Mouse (Mus musculus) neural tube, embryonic 11.5 days (tissue): ENCODE measurements around the gene Pde8a. TPM values are rescaled to one million over a fixed set of nuclear protein-coding genes. Genes with fewer than 3 reads are reported as not detected.
A peak's percentile ranks its signal among the peaks of the same experiment; 100 is the strongest.

ENCODE experiments used
- ATAC-seq: fragments of 200-750 bp; cut with Nextera tagmentation; 2 replicates; pipeline ENCODE4 v1.8.0; 2017; ENCODE audit warnings: moderate number of reproducible peaks, mild to moderate bottlenecking, moderate TSS enrichment, moderate library complexity; ENCODE audit not compliant: insufficient read depth, low FRiP score, low TSS enrichment
- DNase-seq: peaks from one replicate; pipeline ENCODE4 v3.0.0-alpha.2; 2015; ENCODE audit warnings: low spot score
- H3K27ac ChIP-seq: fragments of 300-500 bp; sonication (generic); 2 replicates; pipeline ENCODE4 v1.5.1; 2014; ENCODE audit warnings: low read depth, mild to moderate bottlenecking, low read length
- H3K27me3 ChIP-seq: fragments of 300-500 bp; sonication (generic); 2 replicates; pipeline ENCODE4 v1.6.1; 2014; ENCODE audit warnings: mild to moderate bottlenecking, low read length, mixed read lengths; ENCODE audit not compliant: control insufficient read depth, insufficient read depth
- H3K36me3 ChIP-seq: fragments of 300-500 bp; sonication (generic); 2 replicates; pipeline ENCODE4 v1.6.1; 2014; ENCODE audit warnings: mild to moderate bottlenecking, low read length, moderate library complexity, mixed read lengths; ENCODE audit not compliant: control insufficient read depth, insufficient read depth
- H3K4me1 ChIP-seq: fragments of 300-500 bp; sonication (generic); 2 replicates; pipeline ENCODE4 v1.6.1; 2014; ENCODE audit warnings: low read length, mixed read lengths; ENCODE audit not compliant: control insufficient read depth, insufficient read depth
- H3K4me2 ChIP-seq: fragments of 300-500 bp; sonication (generic); 2 replicates; pipeline ENCODE4 v1.6.1; 2014; ENCODE audit warnings: low read depth, mild to moderate bottlenecking, moderate library complexity
- H3K4me3 ChIP-seq: fragments of 300-500 bp; sonication (generic); 2 replicates; pipeline ENCODE4 v1.5.1; 2014; ENCODE audit warnings: low read depth, low read length
- H3K9ac ChIP-seq: fragments of 300-500 bp; sonication (generic); 2 replicates; pipeline ENCODE4 v1.6.1; 2014; ENCODE audit warnings: mild to moderate bottlenecking, low read length
- H3K9me3 ChIP-seq: fragments of 300-500 bp; sonication (generic); 2 replicates; pipeline ENCODE4 v1.6.1; 2016; ENCODE audit warnings: low read length; ENCODE audit not compliant: control insufficient read depth
- WGBS: fragments of 180-500 bp; shearing (Covaris S2); extraction: QIAGEN DNeasy Blood & Tissue Kit; methylation state at CpG from one replicate; pipeline ENCODE4 v1.1.7; 2014; 5-methylcytosine and 5-hydroxymethylcytosine counted together
- polyA plus RNA-seq: library from polyadenylated mRNA; unstranded; fragments of >200 nt; fragmentation: Nextera tagmentation; extraction: Ambion mirVana; gene quantifications from 2 replicates; pipeline ENCODE4 v1.2.1, GENCODE M21; 2014

Pde8a gene
- polyA plus RNA-seq = 3.1 and 3.6 TPM in 2 replicates

- peak within 1 kb of the TSS; percentile 60 for H3K4me2 ChIP-seq
- H3K27ac ChIP-seq = peak within 1 kb of the TSS; percentile 39; the same call in 1 of the 2 replicates
- DNase-seq (no peak), ATAC-seq (peak; percentile 25; the same call in 1 of the 2 replicates)
- peaks cover 9% of the 10 kb centered on the region; the same call in 1 of the 2 replicates for H3K4me1 ChIP-seq
- H3K27me3 ChIP-seq = peaks cover 54% of the 10 kb centered on the region
- peak within 1 kb of the TSS; percentile 29; the same call in 1 of the 2 replicates for H3K9ac ChIP-seq
- peak within 1 kb of the TSS; percentile 38 for H3K4me3 ChIP-seq
- H3K9me3 ChIP-seq = no peaks in the 10 kb centered on the region
- H3K36me3 ChIP-seq = no peaks in the 10 kb centered on the region
- WGBS = under 1% methylated on average over 105 of the region's 128 CpGs
Observed at GRCm38 (mm10) chr7:81213347-81214152, at the start of gene Pde8a. Gene Pde8a (plus strand): TSS chr7:81213596.

- Histone ChIP-seq H3K9ac (no peak overlapping the region), H3K27me3 (no peaks in the 10 kb centered on the region), H3K4me1 (no peaks in the 10 kb centered on the region), H3K36me3 (no peaks in the 10 kb centered on the region), H3K9me3 (no peaks in the 10 kb centered on the region), H3K27ac (no peak overlapping the region), H3K4me3 (no peak overlapping the region), H3K4me2 (no peak overlapping the region)
- WGBS = 55% methylated on average over 7 of the region's 7 CpGs
- no peak for DNase-seq
- ATAC-seq = no peak
Observed at GRCm38 (mm10) chr7:81164411-81164810, 49.0 kb upstream of the Pde8a start.

GRCm38 (mm10) chr7:81167124-81167523 is 46.3 kb upstream of the Pde8a start:
- H3K27ac ChIP-seq = no peak overlapping the region
- no peaks in the 10 kb centered on the region for H3K36me3 ChIP-seq
- DNase-seq = peak; percentile 48
- no peak overlapping the region; the same call in 1 of the 2 replicates for H3K9ac ChIP-seq
- no peak overlapping the region for H3K4me2 ChIP-seq
- ATAC-seq = no peak
- no peaks in the 10 kb centered on the region for H3K27me3 ChIP-seq
- 49% methylated on average over 3 of the region's 3 CpGs for WGBS
- H3K4me1 ChIP-seq = no peaks in the 10 kb centered on the region
- no peaks in the 10 kb centered on the region for H3K9me3 ChIP-seq
- H3K4me3 ChIP-seq = no peak overlapping the region

- WGBS = 87% methylated on average over 7 of the region's 7 CpGs
- Histone ChIP-seq H3K9me3 (no peaks in the 10 kb centered on the region), H3K4me3 (no peak overlapping the region), H3K27ac (no peak overlapping the region), H3K9ac (no peak overlapping the region), H3K4me1 (no peaks in the 10 kb centered on the region), H3K27me3 (no peaks in the 10 kb centered on the region), H3K36me3 (no peaks in the 10 kb centered on the region), H3K4me2 (no peak overlapping the region)
- no peak for ATAC-seq
- no peak for DNase-seq
Observed at GRCm38 (mm10) chr7:81169351-81169750, 44.0 kb upstream of the Pde8a start.

- ATAC-seq = no peak
- no peaks in the 10 kb centered on the region for H3K36me3 ChIP-seq
- DNase-seq = no peak
Observed at GRCm38 (mm10) chr7:81173931-81174330, 39.5 kb upstream of the Pde8a start.

GRCm38 (mm10) chr7:81174654-81175053 is 38.7 kb upstream of the Pde8a start:
- Histone ChIP-seq H3K4me3 (no peak overlapping the region), H3K36me3 (no peaks in the 10 kb centered on the region), H3K9me3 (no peaks in the 10 kb centered on the region), H3K4me1 (no peaks in the 10 kb centered on the region), H3K4me2 (no peak overlapping the region), H3K9ac (no peak overlapping the region), H3K27me3 (no peaks in the 10 kb centered on the region), H3K27ac (no peak overlapping the region)
- ATAC-seq (no peak), DNase-seq (no peak)
- WGBS = 81% methylated on average over 5 of the region's 5 CpGs

More at GRCm38 (mm10) chr7:81173931-81174330, 39.5 kb upstream of the Pde8a start:
- 88% methylated on average over 2 of the region's 2 CpGs for WGBS
- H3K4me2 ChIP-seq = no peak overlapping the region
- no peaks in the 10 kb centered on the region for H3K9me3 ChIP-seq
- H3K9ac ChIP-seq = no peak overlapping the region
- H3K27ac ChIP-seq = no peak overlapping the region
- no peaks in the 10 kb centered on the region for H3K4me1 ChIP-seq
- H3K27me3 ChIP-seq = no peaks in the 10 kb centered on the region
- no peak overlapping the region for H3K4me3 ChIP-seq

- Histone ChIP-seq H3K27me3 (no peaks in the 10 kb centered on the region), H3K4me3 (no peak overlapping the region), H3K4me2 (no peak overlapping the region), H3K36me3 (no peaks in the 10 kb centered on the region), H3K4me1 (no peaks in the 10 kb centered on the region), H3K9ac (no peak overlapping the region), H3K27ac (no peak overlapping the region), H3K9me3 (no peaks in the 10 kb centered on the region)
- ATAC-seq (no peak), DNase-seq (no peak)
- 39% methylated on average over 5 of the region's 5 CpGs for WGBS
Observed at GRCm38 (mm10) chr7:81176187-81176769, 37.1 kb upstream of the Pde8a start.

- 75% methylated on average over 5 of the region's 5 CpGs for WGBS
- Histone ChIP-seq H3K4me3 (no peak overlapping the region), H3K9me3 (no peaks in the 10 kb centered on the region), H3K36me3 (no peaks in the 10 kb centered on the region), H3K27ac (no peak overlapping the region), H3K9ac (no peak overlapping the region), H3K4me1 (no peaks in the 10 kb centered on the region), H3K4me2 (no peak overlapping the region), H3K27me3 (no peaks in the 10 kb centered on the region)
- ATAC-seq = no peak
- DNase-seq = no peak
Observed at GRCm38 (mm10) chr7:81179494-81179893, 33.9 kb upstream of the Pde8a start.
